Mouse (Mus musculus) MEL (cell line): ENCODE results near the gene Dda1. TPM values are rescaled to one million over a fixed set of nuclear protein-coding genes. Genes with fewer than 3 reads are reported as not detected.

ENCODE experiments used
- DNase-seq: peaks from one replicate; pipeline ENCODE4 v3.0.0; 2011; ENCODE audit warnings: low read depth, low spot score
- H3K27ac ChIP-seq: 2 replicates; pipeline ENCODE4 v1.5.1; 2012; ENCODE audit warnings: low read depth, mild to moderate bottlenecking, control low read depth, low read length, moderate library complexity; ENCODE audit not compliant: control insufficient read depth
- H3K27me3 ChIP-seq, 2 experiments: fragments of 150-350 bp in 1 of 2; sonication (generic) in 1 of 2; 2 replicates each; pipeline ENCODE4 v1.6.1; 2012; ENCODE audit warnings: low read length in 2 of 2, mild to moderate bottlenecking in 2 of 2, improper control_type of control experiment in 1 of 2, moderate library complexity in 1 of 2; ENCODE audit not compliant: insufficient read depth in 2 of 2, control insufficient read depth in 1 of 2
- H3K36me3 ChIP-seq, 2 experiments: 2 replicates each; pipeline ENCODE4 v1.6.1; 2012 to 2014; ENCODE audit warnings: low read length in 2 of 2, improper control_type of control experiment in 1 of 2, inconsistent platforms in 1 of 2, mild to moderate bottlenecking in 1 of 2; ENCODE audit not compliant: insufficient read depth in 2 of 2, control insufficient read depth in 1 of 2
- H3K4me1 ChIP-seq, 2 experiments: fragments of 150-350 bp in 1 of 2; sonication (generic) in 1 of 2; 2 replicates each; pipeline ENCODE4 v1.6.1; 2012; ENCODE audit warnings: low read length in 2 of 2, improper control_type of control experiment in 1 of 2, mild to moderate bottlenecking in 1 of 2; ENCODE audit not compliant: insufficient read depth in 2 of 2, control insufficient read depth in 1 of 2
- H3K4me3 ChIP-seq, 2 experiments: fragments of 150-350 bp in 1 of 2; sonication (generic) in 1 of 2; 2 replicates each; pipeline ENCODE4 v1.5.1; 2012; ENCODE audit warnings: low read depth in 2 of 2, low read length in 2 of 2, mild to moderate bottlenecking in 2 of 2, moderate library complexity in 2 of 2, control low read depth in 1 of 2, improper control_type of control experiment in 1 of 2; ENCODE audit not compliant: control insufficient read depth in 1 of 2, insufficient read depth in 1 of 2
- H3K79me2 ChIP-seq: 2 replicates; pipeline ENCODE4 v1.6.1; 2012; ENCODE audit warnings: mild to moderate bottlenecking, low read length, moderate library complexity; ENCODE audit not compliant: control insufficient read depth, poor library complexity, insufficient read depth
- H3K9ac ChIP-seq: 2 replicates; pipeline ENCODE4 v1.6.1; 2012; ENCODE audit warnings: low read depth, mild to moderate bottlenecking, control low read depth, low read length, moderate library complexity; ENCODE audit not compliant: control insufficient read depth, poor library complexity, severe bottlenecking
- H3K9me3 ChIP-seq: fragments of 150-350 bp; sonication (generic); replicated peaks from 2 replicates; pipeline ENCODE4 v1.6.1; 2012; ENCODE audit warnings: mild to moderate bottlenecking, low read length, improper control_type of control experiment, moderate library complexity; ENCODE audit not compliant: insufficient read depth
- BHLHE40 ChIP-seq: IDR thresholded peaks from 2 replicates; pipeline ENCODE4 v1.6.1; 2012; ENCODE audit warnings: low read depth, mild to moderate bottlenecking, inconsistent platforms, low read length, improper control_type of control experiment, borderline replicate concordance
- CHD1 ChIP-seq: IDR thresholded peaks from 2 replicates; pipeline ENCODE4 v1.6.1; 2012; ENCODE audit warnings: low read depth, mild to moderate bottlenecking, inconsistent platforms, low read length, improper control_type of control experiment
- CTCF ChIP-seq, 3 experiments: IDR thresholded peaks in 2 of 3; conservative IDR thresholded peaks in 1 of 3; 2 replicates each; pipeline ENCODE4 v1.5.1; 2011 to 2012; ENCODE audit warnings: low read length in 3 of 3, low read depth in 2 of 3, mild to moderate bottlenecking in 2 of 3, improper control_type of control experiment in 1 of 3, inconsistent platforms in 1 of 3, mixed read lengths in 1 of 3, moderate library complexity in 1 of 3; ENCODE audit not compliant: control insufficient read depth in 1 of 3, insufficient read depth in 1 of 3, poor library complexity in 1 of 3, severe bottlenecking in 1 of 3
- E2F4 ChIP-seq: IDR thresholded peaks from 2 replicates; pipeline ENCODE4 v1.6.1; 2011; ENCODE audit warnings: low read depth, low read length, improper control_type of control experiment, borderline replicate concordance
- ETS1 ChIP-seq: IDR thresholded peaks from 2 replicates; pipeline ENCODE4 v1.6.1; 2012; ENCODE audit warnings: low read depth, mild to moderate bottlenecking, inconsistent platforms, low read length, improper control_type of control experiment, moderate library complexity
- GABPA ChIP-seq: IDR thresholded peaks from 2 replicates; pipeline ENCODE4 v1.6.1; 2012; ENCODE audit warnings: low read depth, mild to moderate bottlenecking, inconsistent platforms, low read length, improper control_type of control experiment, moderate library complexity
- HCFC1 ChIP-seq: IDR thresholded peaks from 2 replicates; pipeline ENCODE4 v1.6.1; 2012; ENCODE audit warnings: low read depth, mild to moderate bottlenecking, inconsistent platforms, low read length, improper control_type of control experiment, moderate library complexity
- JUND ChIP-seq: IDR thresholded peaks from 2 replicates; pipeline ENCODE4 v1.6.1; 2011; ENCODE audit warnings: low read depth, mild to moderate bottlenecking, improper control_type of control experiment, low read length
- KAT2A ChIP-seq: conservative IDR thresholded peaks from 2 replicates; pipeline ENCODE4 v1.6.1; 2012; ENCODE audit warnings: low read depth, low read length, improper control_type of control experiment, inconsistent platforms
- MAFK ChIP-seq: IDR thresholded peaks from 2 replicates; pipeline ENCODE4 v1.6.1; 2011; ENCODE audit warnings: low read depth, mild to moderate bottlenecking, low read length, improper control_type of control experiment, borderline replicate concordance
- MAX ChIP-seq: IDR thresholded peaks from 2 replicates; pipeline ENCODE4 v1.6.1; 2011; ENCODE audit warnings: low read length, improper control_type of control experiment
- MYB ChIP-seq: IDR thresholded peaks from 2 replicates; pipeline ENCODE4 v1.6.1; 2011; ENCODE audit warnings: mild to moderate bottlenecking, low read depth, low read length, improper control_type of control experiment
- NRF1 ChIP-seq: IDR thresholded peaks from 2 replicates; pipeline ENCODE4 v1.6.1; 2014; ENCODE audit warnings: low read depth, mild to moderate bottlenecking, inconsistent platforms, low read length, improper control_type of control experiment, moderate library complexity; ENCODE audit not compliant: poor library complexity, insufficient read depth, severe bottlenecking
- POLR2A ChIP-seq, 2 experiments: IDR thresholded peaks; 2 replicates each; pipeline ENCODE4 v1.6.1; 2011 to 2012; ENCODE audit warnings: low read length in 2 of 2, mild to moderate bottlenecking in 2 of 2, control low read depth in 1 of 2, improper control_type of control experiment in 1 of 2, low read depth in 1 of 2, moderate library complexity in 1 of 2; ENCODE audit not compliant: control insufficient read depth in 1 of 2, insufficient read depth in 1 of 2, poor library complexity in 1 of 2
- POLR2AphosphoS2 ChIP-seq: IDR thresholded peaks from 2 replicates; pipeline ENCODE4 v1.6.1; 2011; ENCODE audit warnings: low read length, improper control_type of control experiment
- POLR2AphosphoS5 ChIP-seq: IDR thresholded peaks from 2 replicates; pipeline ENCODE4 v1.6.1; 2012; ENCODE audit warnings: low read depth, borderline replicate concordance, mild to moderate bottlenecking, inconsistent platforms, low read length, moderate library complexity, mixed read lengths
- RAD21 ChIP-seq: IDR thresholded peaks from 2 replicates; pipeline ENCODE4 v1.6.1; 2011; ENCODE audit warnings: mild to moderate bottlenecking, low read depth, low read length, improper control_type of control experiment
- RCOR1 ChIP-seq: IDR thresholded peaks from 2 replicates; pipeline ENCODE4 v1.6.1; 2012; ENCODE audit warnings: low read depth, mild to moderate bottlenecking, inconsistent platforms, low read length, improper control_type of control experiment
- SMC3 ChIP-seq: IDR thresholded peaks from 2 replicates; pipeline ENCODE4 v1.6.1; 2011; ENCODE audit warnings: low read depth, low read length, improper control_type of control experiment
- TBP ChIP-seq: IDR thresholded peaks from 2 replicates; pipeline ENCODE4 v1.8.0; 2011; ENCODE audit warnings: low read depth, low read length, improper control_type of control experiment
- TCF12 ChIP-seq: IDR thresholded peaks from 2 replicates; pipeline ENCODE4 v1.6.1; 2014; ENCODE audit warnings: low read depth, mild to moderate bottlenecking, inconsistent platforms, low read length, improper control_type of control experiment, moderate library complexity
- USF1 ChIP-seq: IDR thresholded peaks from 2 replicates; pipeline ENCODE4 v1.6.1; 2014; ENCODE audit warnings: low read depth, mild to moderate bottlenecking, inconsistent platforms, low read length, improper control_type of control experiment, moderate library complexity
- ZC3H11A ChIP-seq: IDR thresholded peaks from 2 replicates; pipeline ENCODE4 v1.6.1; 2012; ENCODE audit warnings: low read depth, mild to moderate bottlenecking, inconsistent platforms, low read length, improper control_type of control experiment
- ZKSCAN1 ChIP-seq: IDR thresholded peaks from 2 replicates; pipeline ENCODE4 v1.6.1; 2012; ENCODE audit warnings: low read depth, mild to moderate bottlenecking, inconsistent platforms, low read length, improper control_type of control experiment, moderate library complexity
- ZNF384 ChIP-seq: IDR thresholded peaks from 2 replicates; pipeline ENCODE4 v1.6.1; 2012; ENCODE audit warnings: low read depth, mild to moderate bottlenecking, inconsistent platforms, low read length, improper control_type of control experiment
- polyA plus RNA-seq, 2 experiments: library from polyadenylated mRNA; stranded (reverse) in 1 of 2; unstranded in 1 of 2; fragments of >175 nt in 1 of 2; fragments of >200 nt in 1 of 2; gene quantifications; 2 replicates each; pipeline versions ENCODE4 v1.2.1 to v1.2.4; 2012; ENCODE audit warnings: low replicate concordance in 2 of 2, low read depth in 1 of 2; ENCODE audit not compliant: insufficient read length in 2 of 2, insufficient read depth in 1 of 2, missing spikeins in 1 of 2
- total RNA-seq: library from RNA; depleted of rRNA; stranded (reverse); fragments of 300-350 nt; gene quantifications from 2 replicates; pipeline ENCODE4 v1.2.3, GENCODE M21; 2012

Gene Dda1
- total and polyA plus RNA-seq, 3 experiments: 59.6 to 110 TPM; not detected in 1

- peaks cover 19% of the 10 kb centered on the region for H3K79me2 ChIP-seq
- H3K9ac ChIP-seq: no peak overlapping the region
- H3K36me3 ChIP-seq: peaks cover 0 to 8% of the 10 kb centered on the region in 2 experiments; a peak in 1 of 4 replicates
Observed at GRCm38 (mm10) chr8:71471861-71472260, 2.9 kb downstream of the Dda1 start.

GRCm38 (mm10) chr8:71472601-71473386 is 3.8 kb downstream of the Dda1 start:
- no peaks in the 10 kb centered on the region for H3K9me3 ChIP-seq
- DNase-seq: peak; percentile 44
- peaks cover 0 to 14% of the 10 kb centered on the region in 2 experiments; a peak in 2 of 4 replicates for H3K4me1 ChIP-seq
- H3K27ac ChIP-seq: no peak overlapping the region
- no peak overlapping the region for H3K4me3 ChIP-seq
- H3K36me3 ChIP-seq: peaks cover 0 to 8% of the 10 kb centered on the region in 2 experiments; a peak in 1 of 4 replicates
- H3K9ac ChIP-seq: no peak overlapping the region
- no peaks in the 10 kb centered on the region for H3K27me3 ChIP-seq
- peaks cover 19% of the 10 kb centered on the region for H3K79me2 ChIP-seq
- TF ChIP-seq ZKSCAN1 (no peak), POLR2AphosphoS5 (no peak), POLR2AphosphoS2 (no peak), HCFC1 (no peak), SMC3 (peak; percentile 21; the same call in 1 of the 2 replicates), TCF12 (no peak), CTCF (IDR thresholded peaks at IDR 0.05 in 2 of 3, conservative IDR thresholded peaks at IDR 0.05 in 1 of 3; ENCODE audit: control insufficient read depth in 1 of 3, insufficient read depth in 1 of 3, low read depth in 2 of 3, low read length in 3 of 3, poor library complexity in 1 of 3, severe bottlenecking in 1 of 3) (peak; percentile 19 to 66 (median 41); a peak in 5 of 6 replicates), RCOR1 (no peak), USF1 (no peak), MYB (no peak), CHD1 (no peak), MAX (no peak), JUND (no peak), BHLHE40 (no peak)

More at GRCm38 (mm10) chr8:71471861-71472260, 2.9 kb downstream of the Dda1 start:
- H3K27ac ChIP-seq: no peak overlapping the region
- H3K9me3 ChIP-seq: no peaks in the 10 kb centered on the region
- H3K27me3 ChIP-seq: no peaks in the 10 kb centered on the region
- H3K4me1 ChIP-seq: peaks cover 0 to 14% of the 10 kb centered on the region in 2 experiments; a peak in 2 of 4 replicates
- H3K4me3 ChIP-seq: no peak overlapping the region
- TF ChIP-seq GABPA: no peak
- TF ChIP-seq TBP: no peak
- no peak for TF ChIP-seq KAT2A
- no peak for TF ChIP-seq POLR2A (IDR thresholded peaks at IDR 0.05; ENCODE audit: control insufficient read depth in 1 of 2, insufficient read depth in 1 of 2, low read depth in 1 of 2, low read length in 2 of 2, poor library complexity in 1 of 2)
- TF ChIP-seq JUND: no peak
- no peak for TF ChIP-seq ZC3H11A
- TF ChIP-seq BHLHE40: no peak
- TF ChIP-seq ZNF384: no peak
- no peak for TF ChIP-seq RAD21
- TF ChIP-seq ETS1: no peak
- TF ChIP-seq USF1: no peak
- no peak for TF ChIP-seq MAFK
- TF ChIP-seq NRF1: no peak
- no peak for TF ChIP-seq CTCF (IDR thresholded peaks at IDR 0.05 in 2 of 3, conservative IDR thresholded peaks at IDR 0.05 in 1 of 3; ENCODE audit: control insufficient read depth in 1 of 3, insufficient read depth in 1 of 3, low read depth in 2 of 3, low read length in 3 of 3, poor library complexity in 1 of 3, severe bottlenecking in 1 of 3)
- TF ChIP-seq E2F4: no peak
- no peak for TF ChIP-seq SMC3
- no peak for DNase-seq
